Mouse (Mus musculus) kidney, adult 8-10 months (tissue): ENCODE results near the gene Synj2bp.
A peak's percentile ranks its signal among the peaks of the same experiment; 100 is the strongest.
"Not testable (repeated sequence)": the region's sequence is repeated elsewhere in the genome, so short reads cannot be mapped to it uniquely, and the experiment has no call there.

Experiments used
- DNase-seq, 2 experiments: peaks; one replicate each; pipeline ENCODE4 v3.0.0; 2022

The Synj2bp gene

GRCm38 (mm10) chr12:81532316-81533028, at the start of gene Synj2bp, which contains the start of gene Gm20498:
TSS of gene Synj2bp (minus strand) at chr12:81532911.
TSS of gene Gm20498 (minus strand) at chr12:81532905.
- DNase-seq, result peak; percentile 86 to 89

- DNase-seq, result no peak
These were observed 35.7 kb upstream of the Synj2bp start, which contains the start of gene Adam21 for GRCm38 (mm10) chr12:81568374-81568773. TSS of gene Adam21 (minus strand) at chr12:81568474.

GRCm38 (mm10) chr12:81567931-81568330, 35.2 kb upstream of the Synj2bp start:
- no peak for DNase-seq

DNA sequence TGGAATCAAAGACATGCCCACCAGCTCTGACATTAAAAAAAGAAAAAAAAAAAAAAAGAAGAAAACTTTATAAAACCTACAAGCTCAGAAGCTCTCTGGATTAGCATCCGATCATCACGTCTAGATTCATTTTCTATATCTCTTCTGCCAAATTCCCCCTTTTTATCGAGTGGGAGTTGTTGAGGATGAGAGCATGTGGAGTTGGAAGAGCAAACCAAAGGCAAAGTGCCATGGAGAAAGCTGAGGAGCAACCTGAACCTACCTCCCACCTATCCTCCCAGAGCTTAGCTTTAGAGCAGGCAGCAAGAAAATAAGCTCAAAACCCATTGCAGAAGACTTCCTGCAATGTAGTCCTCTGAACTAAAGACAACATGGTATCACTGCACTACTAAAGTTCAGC, 31.5 kb upstream of the Synj2bp start:
- DNase-seq, result no peak

DNA sequence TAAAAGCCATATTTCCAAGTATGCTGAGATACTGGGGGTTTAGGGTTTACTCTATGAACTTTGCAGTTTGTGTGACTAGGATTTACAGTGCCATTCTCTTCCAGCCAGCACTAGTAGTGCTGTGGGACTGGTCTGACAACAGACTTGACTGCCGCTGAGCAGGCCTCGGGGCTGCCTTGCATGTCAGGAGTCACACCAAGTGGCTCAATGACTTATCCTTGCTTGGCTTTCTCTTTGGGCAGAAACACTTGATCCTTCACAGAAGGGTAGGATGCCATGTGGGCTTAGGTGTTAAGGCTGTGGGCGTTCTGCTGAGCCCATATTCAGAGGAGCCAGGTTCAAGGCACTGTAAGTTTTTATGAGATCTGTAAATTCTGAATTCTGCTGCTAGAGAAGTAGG, 16.6 kb upstream of the Synj2bp start:
- DNase-seq, result no peak

- no peak for DNase-seq
These were observed 14.5 kb upstream of the Synj2bp start for GRCm38 (mm10) chr12:81547163-81547562.

DNA sequence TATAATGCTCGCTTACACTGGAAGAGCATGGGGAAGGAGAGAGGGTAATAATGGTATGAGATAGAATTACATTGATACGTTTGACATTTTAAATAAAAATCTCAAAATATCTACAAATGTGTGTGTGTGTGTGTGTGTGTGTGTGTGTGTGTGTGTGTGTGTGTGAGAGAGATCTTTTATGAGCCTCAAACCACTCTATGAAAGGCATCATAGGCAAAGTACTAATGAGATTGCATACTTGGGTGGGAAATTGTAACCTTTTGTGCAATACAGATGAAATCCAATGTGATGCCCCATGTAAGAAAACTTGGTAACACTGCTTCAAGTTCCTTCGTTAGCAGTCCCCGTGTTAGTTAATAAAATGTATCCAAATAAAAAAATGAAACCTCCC, 313 bp upstream of the Synj2bp start:
- no peak for DNase-seq

DNA sequence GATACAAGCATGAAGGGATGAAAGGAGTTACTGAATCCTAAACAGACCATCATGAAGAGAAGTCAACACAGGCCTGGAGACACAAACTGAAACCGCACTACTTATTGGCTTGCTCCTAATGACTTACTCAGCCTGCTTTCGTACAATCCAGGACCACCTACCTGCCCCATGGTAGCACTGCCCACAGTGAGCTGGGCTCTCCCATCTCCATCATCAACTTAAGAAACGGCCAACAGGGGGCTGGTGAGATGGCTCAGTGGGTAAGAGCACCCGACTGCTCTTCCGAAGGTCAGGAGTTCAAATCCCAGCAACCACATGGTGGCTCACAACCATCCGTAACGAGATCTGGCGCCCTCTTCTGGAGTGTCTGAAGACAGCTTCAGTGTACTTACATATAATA, 2.1 kb downstream of the Synj2bp start:
- not testable (repeated sequence) for DNase-seq

DNA sequence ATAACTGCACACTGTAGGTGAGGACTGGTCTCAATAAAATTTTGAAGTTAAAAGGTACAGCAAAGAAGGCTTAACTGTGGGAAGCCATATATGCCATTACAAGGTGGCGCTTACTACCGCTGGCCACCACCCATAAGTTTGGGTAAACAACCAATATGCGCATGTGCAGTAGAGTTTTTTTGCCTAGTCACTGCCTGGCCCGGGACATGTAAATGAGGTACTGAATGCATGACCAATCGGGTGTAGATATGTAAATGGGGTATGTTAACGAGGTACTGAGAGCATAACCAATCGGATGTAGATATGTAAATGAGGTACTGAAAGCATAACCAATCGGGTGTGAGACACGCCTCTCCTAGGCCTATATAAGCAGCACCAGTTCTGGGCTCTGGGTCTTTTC, 35.8 kb downstream of the Synj2bp start:
- not testable (repeated sequence) for DNase-seq

DNA sequence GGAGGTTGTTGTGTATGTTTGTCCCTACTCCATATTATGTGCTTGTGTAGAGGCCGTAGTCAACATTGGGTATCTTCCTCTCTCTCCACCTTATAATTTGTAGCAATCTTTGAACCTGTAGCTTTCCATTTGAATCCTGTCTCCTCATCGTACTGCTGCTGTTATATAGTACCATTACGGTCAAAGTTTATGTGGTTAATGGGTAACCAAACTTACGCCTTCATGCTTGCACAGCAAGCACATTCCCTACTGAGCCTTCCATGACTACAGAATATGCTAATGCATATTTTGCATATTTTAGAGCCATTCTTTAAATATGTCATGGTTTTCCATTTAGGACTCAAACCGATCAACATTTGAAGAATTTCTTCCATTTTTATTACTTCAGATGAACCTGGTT, 42.2 kb downstream of the Synj2bp start:
- peak in 1 of 2 experiments; percentile 34 for DNase-seq

GRCm38 (mm10) chr12:81485311-81485710, 47.4 kb downstream of the Synj2bp start:
- peak in 1 of 2 experiments; percentile 2 for DNase-seq

- peak; percentile 82 to 89 for DNase-seq
These were observed 48.0 kb downstream of the Synj2bp start, which contains the start of gene Cox16 for GRCm38 (mm10) chr12:81484727-81485191. TSS of gene Cox16 (minus strand) at chr12:81485127.

- no peak for DNase-seq
These were observed 48.5 kb downstream of the Synj2bp start for GRCm38 (mm10) chr12:81484212-81484611.

GRCm38 (mm10) chr12:81483656-81484055, 49.1 kb downstream of the Synj2bp start:
- DNase-seq, result no peak

GRCm38 (mm10) chr12:81459051-81459450, 73.7 kb downstream of the Synj2bp start:
- DNase-seq, result not testable (repeated sequence)
